Mouse (Mus musculus): ENCODE data around the gene Ccdc82. TPM values are rescaled to one million over a fixed set of nuclear protein-coding genes. Genes with fewer than 3 reads are reported as not detected.

Gene Ccdc82
- polyA plus RNA-seq, 1 experiment from 2014 or later = 15.8 TPM

- Histone ChIP-seq H3K36me3 (ENCODE audit: control insufficient read depth, insufficient read depth, low read length) (no peaks in the 10 kb centered on the region), H3K4me1 (ENCODE audit: control insufficient read depth, insufficient read depth, low read length) (peaks cover 44% of the 10 kb centered on the region), H3K27me3 (ENCODE audit: control insufficient read depth, insufficient read depth, low read length) (no peaks in the 10 kb centered on the region), H3K9ac (replicated peaks; ENCODE audit: low read length) (peak overlapping the region; percentile 55), H3K27ac (replicated peaks; ENCODE audit: low read depth, low read length) (peak overlapping the region; percentile 78), H3K4me3 (replicated peaks; ENCODE audit: low read depth, low read length) (peak overlapping the region; percentile 45), H3K4me2 (ENCODE audit: low read length) (peak overlapping the region; percentile 85), H3K9me3 (ENCODE audit: control insufficient read depth, low read length) (no peaks in the 10 kb centered on the region)
- peak; percentile 63 for DNase-seq
- 0% methylated on average over 12 of the region's 12 CpGs for WGBS
- no peak for ATAC-seq (ENCODE audit: low FRiP score, low TSS enrichment)
Measured at GRCm38 (mm10) chr9:13297122-13297667, 50.4 kb downstream of the Ccdc82 start.

GRCm38 (mm10) chr9:13297668-13298512 is 51.1 kb downstream of the Ccdc82 start, which contains the start of gene Maml2:
Maml2 (plus strand) TSS chr9:13297957.
- Histone ChIP-seq H3K27me3 (ENCODE audit: control insufficient read depth, insufficient read depth, low read length) (no peaks in the 10 kb centered on the region), H3K4me1 (ENCODE audit: control insufficient read depth, insufficient read depth, low read length) (peaks cover 50% of the 10 kb centered on the region), H3K27ac (replicated peaks; ENCODE audit: low read depth, low read length) (peak within 1 kb of the TSS; percentile 78), H3K9me3 (ENCODE audit: control insufficient read depth, low read length) (no peaks in the 10 kb centered on the region), H3K36me3 (ENCODE audit: control insufficient read depth, insufficient read depth, low read length) (no peaks in the 10 kb centered on the region), H3K4me3 (replicated peaks; ENCODE audit: low read depth, low read length) (peak within 1 kb of the TSS; percentile 45), H3K4me2 (ENCODE audit: low read length) (peak within 1 kb of the TSS; percentile 85), H3K9ac (replicated peaks; ENCODE audit: low read length) (peak within 1 kb of the TSS; percentile 55)
- peak; percentile 83 for DNase-seq
- peak; percentile 77 for ATAC-seq (ENCODE audit: low FRiP score, low TSS enrichment)
- WGBS = 0% methylated on average over 23 of the region's 23 CpGs

GRCm38 (mm10) chr9:13298513-13298878 is 51.7 kb downstream of the Ccdc82 start:
- H3K27me3 ChIP-seq (ENCODE audit: control insufficient read depth, insufficient read depth, low read length) = no peaks in the 10 kb centered on the region
- H3K4me2 ChIP-seq (ENCODE audit: low read length) = peak overlapping the region; percentile 85
- no peaks in the 10 kb centered on the region for H3K36me3 ChIP-seq (ENCODE audit: control insufficient read depth, insufficient read depth, low read length)
- ATAC-seq (ENCODE audit: low FRiP score, low TSS enrichment) = no peak
- H3K4me3 ChIP-seq (replicated peaks; ENCODE audit: low read depth, low read length) = peak overlapping the region; percentile 45
- H3K4me1 ChIP-seq (ENCODE audit: control insufficient read depth, insufficient read depth, low read length) = peaks cover 52% of the 10 kb centered on the region
- 24% methylated on average over 9 of the region's 9 CpGs for WGBS
- peak overlapping the region; percentile 75 for H3K27ac ChIP-seq (replicated peaks; ENCODE audit: low read depth, low read length)
- H3K9me3 ChIP-seq (ENCODE audit: control insufficient read depth, low read length) = no peaks in the 10 kb centered on the region
- no peak for DNase-seq
- peak overlapping the region; percentile 55 for H3K9ac ChIP-seq (replicated peaks; ENCODE audit: low read length)

- Histone ChIP-seq H3K9me3 (ENCODE audit: control insufficient read depth, low read length) (no peaks in the 10 kb centered on the region), H3K27ac (replicated peaks; ENCODE audit: low read depth, low read length) (no peak overlapping the region), H3K9ac (replicated peaks; ENCODE audit: low read length) (no peak overlapping the region)
Measured at GRCm38 (mm10) chr9:13299190-13299589, 52.4 kb downstream of the Ccdc82 start.

GRCm38 (mm10) chr9:13300041-13300441 is 53.3 kb downstream of the Ccdc82 start:
- Histone ChIP-seq H3K36me3 (ENCODE audit: control insufficient read depth, insufficient read depth, low read length) (no peaks in the 10 kb centered on the region), H3K4me2 (ENCODE audit: low read length) (peak overlapping the region; percentile 85), H3K9me3 (ENCODE audit: control insufficient read depth, low read length) (no peaks in the 10 kb centered on the region), H3K4me1 (ENCODE audit: control insufficient read depth, insufficient read depth, low read length) (peaks cover 64% of the 10 kb centered on the region), H3K27me3 (ENCODE audit: control insufficient read depth, insufficient read depth, low read length) (no peaks in the 10 kb centered on the region), H3K4me3 (replicated peaks; ENCODE audit: low read depth, low read length) (peak overlapping the region; percentile 45), H3K27ac (replicated peaks; ENCODE audit: low read depth, low read length) (no peak overlapping the region), H3K9ac (replicated peaks; ENCODE audit: low read length) (peak overlapping the region; percentile 32; the same call in 1 of the 2 replicates)
- ATAC-seq (ENCODE audit: low FRiP score, low TSS enrichment) = no peak
- no peak for DNase-seq
- 34% methylated on average over 3 of the region's 3 CpGs for whole genome bisulfite sequencing

More at GRCm38 (mm10) chr9:13299190-13299589, 52.4 kb downstream of the Ccdc82 start:
- no peaks in the 10 kb centered on the region for H3K27me3 ChIP-seq (ENCODE audit: control insufficient read depth, insufficient read depth, low read length)
- DNase-seq (no peak), ATAC-seq (ENCODE audit: low FRiP score, low TSS enrichment) (no peak)
- H3K4me3 ChIP-seq (replicated peaks; ENCODE audit: low read depth, low read length) = peak overlapping the region; percentile 45
- no peaks in the 10 kb centered on the region for H3K36me3 ChIP-seq (ENCODE audit: control insufficient read depth, insufficient read depth, low read length)
- H3K4me2 ChIP-seq (ENCODE audit: low read length) = peak overlapping the region; percentile 85
- H3K4me1 ChIP-seq (ENCODE audit: control insufficient read depth, insufficient read depth, low read length) = peaks cover 58% of the 10 kb centered on the region
- 83% methylated on average over 6 of the region's 6 CpGs for WGBS

GRCm38 (mm10) chr9:13300891-13301782 is 54.4 kb downstream of the Ccdc82 start:
- H3K36me3 ChIP-seq (ENCODE audit: control insufficient read depth, insufficient read depth, low read length) = no peaks in the 10 kb centered on the region
- H3K9ac ChIP-seq (replicated peaks; ENCODE audit: low read length) = no peak overlapping the region; the same call in none of the 2 replicates
- no peak for DNase-seq
- WGBS = 47% methylated on average over 9 of the region's 9 CpGs
- H3K4me3 ChIP-seq (replicated peaks; ENCODE audit: low read depth, low read length) = peak overlapping the region; percentile 45
- H3K4me2 ChIP-seq (ENCODE audit: low read length) = peak overlapping the region; percentile 85
- no peaks in the 10 kb centered on the region for H3K27me3 ChIP-seq (ENCODE audit: control insufficient read depth, insufficient read depth, low read length)
- no peak for ATAC-seq (ENCODE audit: low FRiP score, low TSS enrichment)
- H3K27ac ChIP-seq (replicated peaks; ENCODE audit: low read depth, low read length) = no peak overlapping the region
- no peaks in the 10 kb centered on the region for H3K9me3 ChIP-seq (ENCODE audit: control insufficient read depth, low read length)
- H3K4me1 ChIP-seq (ENCODE audit: control insufficient read depth, insufficient read depth, low read length) = peaks cover 63% of the 10 kb centered on the region

GRCm38 (mm10) chr9:13302183-13302825 is 55.5 kb downstream of the Ccdc82 start:
- Histone ChIP-seq H3K27me3 (ENCODE audit: control insufficient read depth, insufficient read depth, low read length) (no peaks in the 10 kb centered on the region), H3K4me3 (replicated peaks; ENCODE audit: low read depth, low read length) (0 out of 2 replicates have a peak overlapping the region, but pooled peaks have one; percentile 1), H3K4me2 (ENCODE audit: low read length) (peak overlapping the region; percentile 85), H3K27ac (replicated peaks; ENCODE audit: low read depth, low read length) (no peak overlapping the region), H3K36me3 (ENCODE audit: control insufficient read depth, insufficient read depth, low read length) (no peaks in the 10 kb centered on the region), H3K9ac (replicated peaks; ENCODE audit: low read length) (no peak overlapping the region), H3K9me3 (ENCODE audit: control insufficient read depth, low read length) (no peaks in the 10 kb centered on the region), H3K4me1 (ENCODE audit: control insufficient read depth, insufficient read depth, low read length) (peaks cover 66% of the 10 kb centered on the region)
- WGBS = 32% methylated on average over 6 of the region's 6 CpGs
- DNase-seq = no peak
- no peak for ATAC-seq (ENCODE audit: low FRiP score, low TSS enrichment)
